Mouse (Mus musculus) limb, embryonic 11.5 days (tissue): Measurements from ENCODE around the gene Platr17. TPM values are rescaled to one million over a fixed set of nuclear protein-coding genes. Genes with fewer than 3 reads are reported as not detected.

Source experiments
- ATAC-seq: fragments of 200-750 bp; cut with Nextera tagmentation; 2 replicates; pipeline ENCODE4 v1.8.0; 2017; ENCODE audit warnings: low read depth; ENCODE audit not compliant: insufficient number of reproducible peaks, low FRiP score, low TSS enrichment
- DNase-seq: peaks from one replicate; pipeline ENCODE4 v3.0.0-alpha.2; 2015; ENCODE audit warnings: low spot score
- H3K27ac ChIP-seq: fragments of 300-500 bp; sonication (generic); replicated peaks from 2 replicates; pipeline ENCODE4 v1.5.1; 2014; ENCODE audit warnings: low read depth, mild to moderate bottlenecking, low read length
- H3K27me3 ChIP-seq: fragments of 300-500 bp; sonication (generic); 2 replicates; pipeline ENCODE4 v1.6.1; 2014; ENCODE audit warnings: mild to moderate bottlenecking, low read length, mixed read lengths; ENCODE audit not compliant: control insufficient read depth, insufficient read depth
- H3K36me3 ChIP-seq: fragments of 300-500 bp; sonication (generic); 2 replicates; pipeline ENCODE4 v1.6.1; 2014; ENCODE audit warnings: mild to moderate bottlenecking, low read length, moderate library complexity, mixed read lengths; ENCODE audit not compliant: control insufficient read depth, insufficient read depth
- H3K4me1 ChIP-seq: fragments of 300-500 bp; sonication (generic); 2 replicates; pipeline ENCODE4 v1.6.1; 2014; ENCODE audit warnings: low read length, mixed read lengths; ENCODE audit not compliant: control insufficient read depth, insufficient read depth
- H3K4me2 ChIP-seq: fragments of 300-500 bp; sonication (generic); 2 replicates; pipeline ENCODE4 v1.6.1; 2014; ENCODE audit warnings: low read depth, mild to moderate bottlenecking, moderate library complexity; ENCODE audit not compliant: severe bottlenecking
- H3K4me3 ChIP-seq: fragments of 300-500 bp; sonication (generic); 2 replicates; pipeline ENCODE4 v1.5.1; 2014; ENCODE audit warnings: low read depth, low read length
- H3K9ac ChIP-seq: fragments of 300-500 bp; sonication (generic); 2 replicates; pipeline ENCODE4 v1.6.1; 2014; ENCODE audit warnings: mild to moderate bottlenecking, low read length
- H3K9me3 ChIP-seq: fragments of 300-500 bp; sonication (generic); 2 replicates; pipeline ENCODE4 v1.6.1; 2016; ENCODE audit warnings: low read length; ENCODE audit not compliant: control insufficient read depth
- WGBS: fragments of 180-500 bp; shearing (Covaris S2); extraction: QIAGEN DNeasy Blood & Tissue Kit; methylation state at CpG from one replicate; pipeline ENCODE4 v1.1.7; 2014; 5-methylcytosine and 5-hydroxymethylcytosine counted together
- polyA plus RNA-seq: library from polyadenylated mRNA; unstranded; fragments of >200 nt; fragmentation: Nextera tagmentation; extraction: Ambion mirVana; gene quantifications from 2 replicates; pipeline ENCODE4 v1.2.1, GENCODE M21; 2014

The Platr17 gene
- polyA plus RNA-seq, 1 experiment from 2014 or later = 0.19 TPM

- Histone ChIP-seq H3K9ac (peak overlapping the region; percentile 58), H3K27ac (peak overlapping the region; percentile 56; the same call in 1 of the 2 replicates), H3K4me1 (peaks cover 15% of the 10 kb centered on the region; the same call in 1 of the 2 replicates), H3K27me3 (no peaks in the 10 kb centered on the region), H3K4me3 (peak overlapping the region; percentile 60), H3K4me2 (peak overlapping the region; percentile 98), H3K36me3 (peaks cover 6% of the 10 kb centered on the region), H3K9me3 (no peaks in the 10 kb centered on the region)
- WGBS = under 1% methylated on average over 36 of the region's 36 CpGs
- ATAC-seq = no peak
- DNase-seq = peak; percentile 91
Measured at GRCm38 (mm10) chr17:33920282-33921097, 15.6 kb downstream of the Platr17 start.

- H3K4me1 ChIP-seq = peaks cover 15% of the 10 kb centered on the region; the same call in 1 of the 2 replicates
- no peaks in the 10 kb centered on the region for H3K27me3 ChIP-seq
- no peak overlapping the region for H3K4me3 ChIP-seq
- H3K4me2 ChIP-seq = no peak overlapping the region
- H3K36me3 ChIP-seq = peaks cover 8% of the 10 kb centered on the region
- no peak overlapping the region for H3K9ac ChIP-seq
- ATAC-seq (no peak), DNase-seq (no peak)
- H3K27ac ChIP-seq = no peak overlapping the region
- H3K9me3 ChIP-seq = no peaks in the 10 kb centered on the region
- 90% methylated on average over 7 of the region's 7 CpGs for WGBS
Measured at GRCm38 (mm10) chr17:33921361-33921760, 16.4 kb downstream of the Platr17 start.

GRCm38 (mm10) chr17:33924577-33925283 is 19.8 kb downstream of the Platr17 start:
- ATAC-seq (no peak), DNase-seq (no peak)
- peaks cover 6% of the 10 kb centered on the region; the same call in 1 of the 2 replicates for H3K4me1 ChIP-seq
- WGBS = 89% methylated on average over 10 of the region's 10 CpGs
- H3K9ac ChIP-seq = no peak overlapping the region
- H3K27me3 ChIP-seq = no peaks in the 10 kb centered on the region
- H3K4me2 ChIP-seq = no peak overlapping the region
- H3K36me3 ChIP-seq = 0 out of 2 replicates have a peak, but pooled peaks cover 2% of the 10 kb centered on the region
- no peak overlapping the region for H3K4me3 ChIP-seq
- no peak overlapping the region for H3K27ac ChIP-seq
- no peaks in the 10 kb centered on the region for H3K9me3 ChIP-seq

GRCm38 (mm10) chr17:33925406-33926116 is 20.6 kb downstream of the Platr17 start:
- no peak for ATAC-seq

DNA sequence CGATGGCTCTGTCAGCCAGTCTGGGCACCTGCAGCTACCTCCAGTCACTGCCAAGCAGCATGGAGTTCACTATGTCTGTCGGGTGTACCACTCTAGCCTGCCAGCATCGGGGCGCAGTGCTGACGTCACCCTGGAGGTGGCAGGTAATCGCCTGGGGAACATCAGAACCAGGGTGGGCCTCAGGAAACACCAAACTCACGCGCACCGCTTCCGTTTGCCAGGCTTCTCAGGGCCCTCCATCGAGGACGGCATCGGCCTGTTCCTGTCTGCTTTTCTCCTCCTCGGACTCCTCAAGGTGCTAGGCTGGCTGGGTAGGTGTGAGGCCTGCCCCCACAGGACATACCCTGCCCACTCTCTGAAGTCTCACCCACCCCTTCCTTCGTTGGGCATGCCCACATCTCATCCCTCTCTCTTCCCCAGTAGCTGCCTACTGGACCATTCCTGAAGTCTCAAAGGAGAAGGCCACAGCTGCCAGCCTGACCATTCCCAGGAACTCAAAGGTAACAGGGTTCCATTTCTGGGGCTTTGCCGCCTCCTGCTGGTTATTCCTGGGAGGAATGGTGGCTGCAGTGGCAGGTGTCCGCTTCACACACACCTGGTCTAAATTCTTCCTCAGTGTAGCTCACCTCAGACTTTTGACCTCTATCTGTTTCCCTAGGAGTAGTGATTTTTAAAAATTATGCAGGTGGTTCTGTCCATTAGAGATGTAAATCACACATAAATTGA is 21.4 kb downstream of the Platr17 start:
- H3K4me2 ChIP-seq = no peak overlapping the region
- DNase-seq (peak; percentile 55), ATAC-seq (no peak)
- 0 out of 2 replicates have a peak, but pooled peaks cover 2% of the 10 kb centered on the region for H3K36me3 ChIP-seq
- no peak overlapping the region for H3K9ac ChIP-seq
- no peak overlapping the region for H3K4me3 ChIP-seq
- H3K9me3 ChIP-seq = no peaks in the 10 kb centered on the region
- WGBS = 73% methylated on average over 17 of the region's 17 CpGs
- H3K4me1 ChIP-seq = peaks cover 14% of the 10 kb centered on the region
- no peak overlapping the region for H3K27ac ChIP-seq
- H3K27me3 ChIP-seq = no peaks in the 10 kb centered on the region

More at GRCm38 (mm10) chr17:33925406-33926116, 20.6 kb downstream of the Platr17 start:
- no peak overlapping the region for H3K27ac ChIP-seq
- 0 out of 2 replicates have a peak, but pooled peaks cover 8% of the 10 kb centered on the region for H3K4me1 ChIP-seq
- H3K36me3 ChIP-seq = 0 out of 2 replicates have a peak, but pooled peaks cover 2% of the 10 kb centered on the region
- H3K4me2 ChIP-seq = no peak overlapping the region
- no peak overlapping the region for H3K4me3 ChIP-seq
- H3K9me3 ChIP-seq = no peaks in the 10 kb centered on the region
- DNase-seq = no peak
- H3K27me3 ChIP-seq = no peaks in the 10 kb centered on the region
- 81% methylated on average over 21 of the region's 21 CpGs for WGBS
- H3K9ac ChIP-seq = no peak overlapping the region

GRCm38 (mm10) chr17:33928251-33928947 is 23.5 kb downstream of the Platr17 start:
- peaks cover 15% of the 10 kb centered on the region for H3K4me1 ChIP-seq
- H3K27ac ChIP-seq = no peak overlapping the region
- DNase-seq (no peak), ATAC-seq (no peak)
- H3K9ac ChIP-seq = peak overlapping the region; percentile 73
- H3K36me3 ChIP-seq = 0 out of 2 replicates have a peak, but pooled peaks cover 2% of the 10 kb centered on the region
- no peaks in the 10 kb centered on the region for H3K27me3 ChIP-seq
- H3K4me3 ChIP-seq = peak overlapping the region; percentile 91
- WGBS = 64% methylated on average over 21 of the region's 21 CpGs
- H3K9me3 ChIP-seq = no peaks in the 10 kb centered on the region
- H3K4me2 ChIP-seq = peak overlapping the region; percentile 99

GRCm38 (mm10) chr17:33929371-33930279 is 24.7 kb downstream of the Platr17 start, which contains the start of gene Rgl2:
Rgl2 (plus strand) TSS chr17:33929543.
- Histone ChIP-seq H3K4me1 (peaks cover 15% of the 10 kb centered on the region), H3K4me3 (peak within 1 kb of the TSS; percentile 91), H3K27ac (peak within 1 kb of the TSS; percentile 87), H3K9me3 (no peaks in the 10 kb centered on the region), H3K27me3 (no peaks in the 10 kb centered on the region), H3K9ac (peak within 1 kb of the TSS; percentile 81), H3K4me2 (peak within 1 kb of the TSS; percentile 99), H3K36me3 (0 out of 2 replicates have a peak, but pooled peaks cover 4% of the 10 kb centered on the region)
- WGBS = under 1% methylated on average over 76 of the region's 80 CpGs
- DNase-seq (peak; percentile 97), ATAC-seq (peak; percentile 73)
